Mouse (Mus musculus) layer of hippocampus, adult 9-10 months (tissue): Measurements from ENCODE around the gene Bbs9.
"Not testable (repeated sequence)": the region's sequence is repeated elsewhere in the genome, so short reads cannot be mapped to it uniquely, and the experiment has no call there.

Source experiments
- DNase-seq: peaks from one replicate; pipeline ENCODE4 v3.0.0; 2022; ENCODE audit warnings: low spot score

Gene Bbs9

DNA sequence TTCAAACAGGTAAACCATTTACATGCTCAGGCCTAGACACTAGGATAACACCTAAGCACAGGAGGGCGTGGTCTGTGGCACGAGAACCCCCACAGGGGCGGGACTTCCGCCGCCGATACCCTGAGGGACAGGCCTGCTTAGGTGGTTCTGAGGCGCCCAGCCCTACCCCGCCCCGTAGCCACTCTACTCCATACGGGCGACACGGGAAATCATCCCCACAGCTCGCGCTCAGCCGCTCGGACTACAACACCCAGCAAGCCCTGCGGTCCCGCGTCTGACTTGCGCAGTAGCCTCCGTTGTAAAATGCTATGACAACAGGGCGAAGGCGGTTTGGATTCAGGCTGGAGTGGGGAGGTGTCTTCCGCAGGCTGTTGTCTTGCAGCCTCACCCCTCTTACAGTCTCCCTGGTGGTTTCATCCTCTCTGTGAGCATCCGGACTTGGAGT lies at the start of gene Bbs9:
TSS of gene Bbs9 (plus strand) at position 292 of the 445 bp plus-strand sequence.
- peak; percentile 92 for DNase-seq

DNA sequence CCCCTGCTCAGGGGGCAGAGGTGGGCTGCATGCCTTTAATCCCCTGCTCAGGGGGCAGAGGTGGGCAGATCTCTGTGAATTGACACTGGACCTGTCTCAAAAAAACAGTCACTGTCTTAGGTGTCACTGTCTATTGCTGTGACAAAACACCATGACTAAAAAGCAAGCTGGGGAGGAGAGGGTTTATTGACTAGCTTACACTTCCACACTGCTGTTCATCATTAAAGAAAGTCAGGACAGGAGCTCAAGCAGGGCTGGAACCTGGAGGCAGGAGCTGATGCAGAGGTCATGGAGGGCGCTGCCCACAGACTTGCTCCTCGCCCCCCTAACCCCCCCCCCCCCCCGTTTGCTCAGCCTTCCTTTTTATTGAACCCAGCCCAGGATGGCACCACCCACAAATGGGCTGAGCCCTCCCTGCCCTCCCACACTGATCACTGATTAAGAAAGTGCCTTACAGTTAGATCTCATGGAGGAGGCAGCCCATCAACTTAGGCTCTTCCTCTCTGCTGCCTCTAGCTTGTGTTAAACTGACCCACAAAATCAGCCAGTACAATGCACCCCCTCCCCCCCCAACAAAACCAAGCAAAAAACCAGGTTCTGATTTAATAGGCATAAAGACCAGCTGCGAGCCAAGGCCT lies 47.4 kb upstream of the Bbs9 start:
- no peak for DNase-seq

DNA sequence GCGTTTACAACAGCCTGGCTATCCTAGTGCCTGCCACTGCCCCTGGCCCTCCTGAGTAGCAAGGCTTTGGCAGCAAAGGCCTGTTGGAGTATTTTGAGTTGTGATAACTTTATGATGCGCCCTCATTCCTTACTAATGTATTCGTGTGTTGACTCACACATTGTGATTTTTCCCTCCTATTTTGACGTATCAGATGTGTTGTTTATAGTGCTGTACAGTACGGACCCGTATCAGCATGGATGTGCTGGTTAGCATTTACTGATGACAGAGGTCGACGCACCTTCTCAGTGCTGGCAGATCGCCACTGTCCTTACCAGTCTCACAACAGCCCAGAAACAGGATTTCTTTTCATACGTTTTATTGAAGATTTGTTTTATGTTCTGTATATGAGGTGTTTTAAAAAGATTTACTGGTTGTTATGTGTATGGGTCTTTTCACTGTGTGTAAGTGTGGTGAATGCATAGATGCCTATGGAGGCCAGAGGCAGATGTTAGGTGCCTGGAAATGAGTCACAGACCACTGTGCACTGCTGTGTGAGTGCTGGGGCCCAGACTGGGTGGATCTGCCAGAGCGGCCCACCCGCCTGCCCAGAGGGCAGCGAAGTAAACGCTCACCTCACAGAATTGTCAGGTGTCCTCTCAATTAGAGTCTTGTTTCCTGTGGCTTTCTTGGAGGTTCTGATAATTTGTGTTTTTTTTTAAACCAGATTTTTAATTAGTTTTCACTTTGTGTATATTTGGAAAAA lies 46.7 kb upstream of the Bbs9 start:
- no peak for DNase-seq

- no peak for DNase-seq
Measured at GRCm38 (mm10) chr9:22429533-22430241, 45.8 kb upstream of the Bbs9 start.

GRCm38 (mm10) chr9:22430315-22430840 lies 45.1 kb upstream of the Bbs9 start:
- DNase-seq = no peak

GRCm38 (mm10) chr9:22433221-22433620 lies 42.3 kb upstream of the Bbs9 start:
- no peak for DNase-seq

GRCm38 (mm10) chr9:22434101-22434500 lies 41.4 kb upstream of the Bbs9 start:
- no peak for DNase-seq

DNA sequence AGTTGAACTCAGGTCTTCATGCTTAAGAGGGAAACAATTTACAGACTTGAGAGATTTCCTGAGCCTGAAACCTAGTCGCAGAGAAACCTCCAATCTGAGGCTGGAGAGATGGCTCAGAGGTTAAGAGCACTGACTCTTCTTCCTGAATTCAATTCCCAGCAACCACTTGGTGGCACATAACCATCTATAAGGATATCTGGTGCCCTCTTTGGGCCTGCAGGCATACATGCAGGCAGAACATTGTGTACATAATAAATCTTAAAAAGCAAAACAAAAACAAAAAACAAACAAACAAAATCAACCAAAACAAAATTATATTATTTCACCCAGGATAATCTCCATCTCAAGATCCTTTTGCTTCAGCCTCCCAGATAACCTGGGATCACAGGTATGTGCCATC lies 36.7 kb upstream of the Bbs9 start:
- no peak for DNase-seq

GRCm38 (mm10) chr9:22443157-22443556 lies 32.4 kb upstream of the Bbs9 start:
- no peak for DNase-seq

DNA sequence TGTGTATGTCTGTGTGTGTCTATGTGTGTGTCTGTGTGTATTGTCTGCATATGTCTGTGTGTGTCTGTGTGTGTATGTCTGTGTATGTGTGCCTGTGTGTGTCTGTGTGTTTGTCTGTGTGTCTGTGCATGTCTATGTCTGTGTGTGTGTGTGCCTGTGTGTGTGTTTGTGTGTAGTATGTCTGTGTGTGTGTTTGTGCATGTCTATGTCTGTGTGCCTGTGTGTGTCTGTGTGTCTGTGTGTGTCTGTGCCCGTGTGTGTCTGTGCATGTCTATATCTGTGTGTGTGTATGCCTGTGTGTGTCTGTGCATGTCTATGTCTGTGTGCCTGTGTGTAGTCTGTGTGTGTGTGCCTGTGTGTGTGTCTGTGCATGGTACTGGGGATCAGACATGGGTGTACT lies 30.4 kb upstream of the Bbs9 start:
- DNase-seq = no peak

DNA sequence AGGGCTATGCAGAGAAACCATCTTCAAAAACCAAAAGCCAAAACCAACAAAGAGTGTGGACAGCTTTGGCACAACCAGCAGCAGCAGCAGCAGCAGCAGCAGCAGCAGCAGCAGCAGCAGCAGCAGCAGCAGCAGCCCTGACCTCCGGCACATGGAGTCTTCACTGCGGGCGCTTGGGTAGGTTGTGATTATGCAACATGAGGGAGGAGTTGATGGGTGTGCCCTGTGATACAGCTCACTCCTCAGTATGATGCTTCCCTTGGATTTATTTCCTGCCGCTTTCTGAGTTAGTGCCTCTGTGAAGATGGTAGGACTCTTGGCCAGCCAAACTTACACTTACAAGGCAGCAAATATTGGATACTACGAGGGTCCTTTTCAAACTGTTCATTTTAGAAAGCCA lies 28.3 kb upstream of the Bbs9 start:
- no peak for DNase-seq

DNA sequence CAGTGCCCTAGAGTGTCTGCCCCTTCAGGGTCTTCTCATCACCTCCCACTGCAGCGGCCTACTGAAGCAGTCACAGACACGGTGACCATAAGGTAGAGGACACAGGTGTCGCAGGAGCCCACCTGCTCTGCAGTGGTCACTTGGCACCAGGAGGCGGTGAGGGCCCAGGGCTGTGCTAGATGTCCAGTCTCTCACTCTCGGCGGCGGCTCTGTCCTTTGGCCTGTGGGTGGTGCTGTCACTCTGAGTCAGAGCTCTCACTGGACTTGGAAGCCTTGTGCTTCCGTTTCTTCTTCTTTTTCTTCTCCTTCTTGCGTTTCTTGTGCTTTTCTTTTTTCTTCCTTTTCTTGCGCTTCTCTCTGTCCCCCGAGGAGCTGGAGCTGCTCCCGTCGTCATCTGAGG lies 27.1 kb upstream of the Bbs9 start:
- DNase-seq = no peak

DNA sequence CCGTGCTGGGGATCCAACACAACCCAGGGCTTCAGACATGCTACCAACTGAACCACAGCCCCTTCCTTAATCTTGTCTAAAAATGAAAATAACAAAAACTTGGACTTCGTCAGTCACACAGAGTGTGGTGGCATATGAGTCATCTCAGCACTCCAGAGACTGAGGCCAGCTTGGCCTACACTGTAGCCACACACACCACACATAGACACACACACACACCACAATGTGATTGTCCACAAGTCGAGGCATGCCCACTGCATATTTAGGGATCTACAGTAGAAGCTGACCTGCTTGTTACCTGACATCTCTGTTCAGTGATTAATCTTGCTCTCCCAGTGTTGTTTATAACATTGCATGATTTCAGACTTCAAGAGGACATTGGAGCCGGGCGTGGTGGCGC lies 26.3 kb upstream of the Bbs9 start:
- DNase-seq = no peak

DNA sequence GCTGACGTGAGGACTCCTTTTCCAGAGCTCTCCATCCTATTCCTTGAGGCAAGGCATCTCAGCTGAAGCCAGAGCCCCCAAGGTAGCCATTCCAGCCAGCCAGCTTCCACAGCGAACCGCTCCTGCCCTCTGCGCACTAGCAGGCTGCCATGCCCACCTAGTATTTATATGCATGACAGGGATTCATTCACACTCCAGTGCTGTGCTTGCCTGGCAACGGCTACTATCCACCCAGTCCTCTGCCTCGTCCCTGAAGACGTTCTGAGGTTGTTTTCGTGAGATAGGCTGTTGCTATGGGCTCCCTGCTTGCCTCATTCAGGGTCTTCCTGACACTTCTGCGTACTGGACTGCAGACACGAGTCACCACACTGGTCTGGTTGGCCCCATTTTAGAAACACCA lies 22.8 kb upstream of the Bbs9 start:
- DNase-seq = no peak

DNA sequence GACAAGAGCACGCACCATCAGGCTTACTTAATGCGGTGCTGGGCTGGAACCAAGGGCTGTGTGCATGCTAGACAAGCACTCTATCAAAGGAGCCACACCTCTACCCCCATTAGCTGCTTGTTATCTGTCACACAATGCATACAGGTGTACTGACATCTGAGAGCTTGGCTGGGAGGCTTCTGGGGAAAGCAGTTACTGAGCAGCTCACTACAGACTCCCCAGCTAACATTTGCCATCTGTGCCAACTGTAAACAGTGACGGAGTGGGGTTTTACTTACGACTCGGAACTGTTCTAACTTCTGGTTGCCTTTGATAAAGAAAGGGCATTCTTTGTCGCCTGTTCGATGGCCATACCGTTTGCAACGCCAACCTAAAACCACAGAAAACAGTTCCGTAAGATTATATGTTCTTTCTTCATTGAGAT lies 22.0 kb upstream of the Bbs9 start:
- no peak for DNase-seq

GRCm38 (mm10) chr9:22453990-22454389 lies 21.5 kb upstream of the Bbs9 start, which contains the start of gene Gm17545:
Gene Gm17545, plus strand, starts transcription at chr9:22454290.
- not testable (repeated sequence) for DNase-seq

- DNase-seq = no peak
Measured at GRCm38 (mm10) chr9:22455041-22455440, 20.5 kb upstream of the Bbs9 start.

DNA sequence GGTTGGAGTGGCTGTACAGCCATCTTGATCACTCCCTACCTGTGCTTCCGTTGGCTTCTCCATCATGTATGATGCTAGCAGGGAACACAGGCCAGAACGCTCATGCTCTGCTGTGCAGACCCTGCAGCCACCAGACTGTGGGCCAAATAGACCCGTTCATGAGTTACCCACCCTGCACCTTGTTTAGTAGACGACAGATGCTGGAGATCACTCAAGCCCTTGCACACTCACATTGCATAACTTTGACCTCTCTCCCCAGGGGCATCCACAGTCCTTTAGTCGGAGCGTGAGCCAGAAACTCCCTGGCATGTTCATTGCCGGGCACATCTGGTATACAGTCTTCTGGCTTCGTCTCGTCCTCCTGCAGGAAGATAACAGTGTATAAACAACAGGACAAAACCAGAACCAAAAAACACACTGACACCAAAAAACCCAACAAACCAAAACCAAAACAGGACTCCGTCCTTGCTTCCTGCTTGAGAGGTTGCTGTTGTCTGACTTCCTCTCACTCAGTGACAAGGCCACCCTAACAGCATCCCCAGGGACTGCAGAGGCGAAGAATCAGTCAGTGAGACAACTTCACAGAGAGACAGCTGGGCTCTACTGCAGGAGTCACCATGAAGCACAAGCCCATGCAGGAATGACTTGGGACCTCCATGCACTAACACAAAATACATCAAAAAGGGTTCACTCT lies 18.2 kb upstream of the Bbs9 start:
- DNase-seq = no peak

- no peak for DNase-seq
Measured at GRCm38 (mm10) chr9:22461946-22462345, 13.6 kb upstream of the Bbs9 start.

GRCm38 (mm10) chr9:22466212-22466611 lies 9.3 kb upstream of the Bbs9 start:
- no peak for DNase-seq

- DNase-seq = no peak
Measured at GRCm38 (mm10) chr9:22467371-22468169, 7.9 kb upstream of the Bbs9 start.
